Mouse (Mus musculus) spleen, postnatal 4 days (tissue): ENCODE measurements around the gene Hk2.

Experiments
- DNase-seq, 2 experiments: peaks; one replicate each; pipeline ENCODE4 v3.0.0; 2022; ENCODE audit warnings: low spot score in 2 of 2

The Hk2 gene

GRCm38 (mm10) chr6:82740868-82741517 is 33.3 kb downstream of the Hk2 start:
- DNase-seq, result no peak

GRCm38 (mm10) chr6:82740269-82740668 is 34.0 kb downstream of the Hk2 start:
- DNase-seq, result peak in 1 of 2 experiments; percentile 37

DNA sequence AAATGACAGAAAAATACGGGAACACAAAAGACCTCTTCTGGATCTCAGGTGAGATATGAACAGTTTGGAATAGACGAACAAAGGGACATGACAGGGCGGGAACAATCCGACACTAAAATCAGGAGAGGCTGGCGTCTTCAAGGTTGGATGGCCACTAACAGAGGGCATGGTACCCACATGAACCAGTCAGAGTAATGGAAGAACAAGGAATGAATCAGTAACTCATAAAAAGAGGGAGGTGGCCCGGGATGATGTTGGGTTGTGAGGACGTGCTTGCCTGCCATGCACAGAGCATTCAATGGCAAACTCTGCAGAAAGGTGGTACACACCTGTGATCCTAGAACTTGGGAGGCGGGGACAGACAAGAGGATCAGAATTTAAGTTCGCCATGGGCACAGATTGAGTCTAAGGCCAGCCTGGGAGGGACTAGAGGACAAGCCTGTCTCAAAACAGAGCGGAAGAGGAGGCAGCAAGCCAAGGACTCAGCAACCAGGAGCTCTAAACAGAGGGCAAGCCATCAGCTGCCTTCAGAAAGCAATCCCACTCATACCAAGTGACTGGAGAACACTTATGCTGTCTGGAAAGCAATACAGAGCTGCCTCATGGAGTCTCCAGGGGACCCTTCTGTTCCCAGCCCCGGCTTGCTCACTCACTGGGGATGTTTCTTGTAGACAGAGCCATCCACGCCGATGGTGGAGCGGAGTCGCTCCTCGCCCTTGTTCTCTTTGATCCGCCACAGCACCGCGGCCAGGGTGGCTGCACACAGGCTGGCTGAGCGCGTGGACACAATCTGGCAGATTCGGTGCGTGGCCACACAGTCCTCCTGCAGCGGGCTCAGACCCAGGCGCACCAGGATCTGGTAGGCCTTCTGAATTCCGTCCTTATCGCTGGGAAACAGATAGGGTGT is 36.4 kb downstream of the Hk2 start:
- DNase-seq, result no peak

DNA sequence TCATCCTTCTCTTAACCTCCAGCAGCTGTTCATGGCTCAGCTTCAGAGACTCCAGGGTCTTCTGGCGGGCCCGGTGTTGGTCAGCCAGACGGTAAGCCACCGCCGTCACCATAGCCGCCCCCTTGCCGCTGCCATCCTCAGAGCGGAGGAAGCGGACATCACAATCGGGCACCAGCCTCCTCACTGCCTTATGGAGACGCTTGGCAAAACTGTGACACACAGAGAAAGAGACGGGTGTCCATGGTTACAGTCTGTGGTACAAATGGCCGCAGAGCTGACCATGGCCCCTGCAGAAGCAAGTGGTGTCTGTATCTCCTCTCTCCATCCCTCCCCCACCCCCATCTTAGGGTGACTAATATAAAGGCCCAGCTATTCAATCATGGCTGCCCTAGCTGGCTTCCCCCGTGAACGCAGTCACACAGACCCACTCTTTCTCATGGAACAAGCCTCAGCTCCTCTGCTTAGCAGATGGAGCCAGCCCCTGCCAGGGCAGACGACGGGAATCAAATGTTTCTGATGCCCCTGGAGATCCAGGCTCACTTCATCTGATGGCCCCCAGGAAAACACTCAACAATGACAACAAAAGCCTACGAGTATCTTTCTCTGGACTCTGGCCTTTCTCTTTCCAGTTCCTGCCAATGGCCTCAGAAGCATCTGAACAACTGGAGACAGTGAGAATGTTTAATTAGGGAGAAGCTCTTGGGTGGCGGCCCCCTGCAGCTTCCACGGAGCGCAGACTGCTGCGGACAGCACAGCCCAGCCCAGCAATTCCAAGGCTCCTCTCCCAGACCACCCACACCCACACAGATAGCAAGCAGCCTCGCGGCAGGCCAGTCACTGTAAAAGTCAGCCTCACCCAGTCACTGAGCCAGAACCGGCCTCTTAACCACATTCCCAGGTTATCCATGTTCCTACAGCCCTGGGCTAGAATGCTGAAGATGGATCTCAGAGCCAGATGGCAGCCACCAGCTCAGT is 37.3 kb downstream of the Hk2 start:
- DNase-seq, result no peak

GRCm38 (mm10) chr6:82735347-82735746 is 38.9 kb downstream of the Hk2 start:
- DNase-seq, result no peak

DNA sequence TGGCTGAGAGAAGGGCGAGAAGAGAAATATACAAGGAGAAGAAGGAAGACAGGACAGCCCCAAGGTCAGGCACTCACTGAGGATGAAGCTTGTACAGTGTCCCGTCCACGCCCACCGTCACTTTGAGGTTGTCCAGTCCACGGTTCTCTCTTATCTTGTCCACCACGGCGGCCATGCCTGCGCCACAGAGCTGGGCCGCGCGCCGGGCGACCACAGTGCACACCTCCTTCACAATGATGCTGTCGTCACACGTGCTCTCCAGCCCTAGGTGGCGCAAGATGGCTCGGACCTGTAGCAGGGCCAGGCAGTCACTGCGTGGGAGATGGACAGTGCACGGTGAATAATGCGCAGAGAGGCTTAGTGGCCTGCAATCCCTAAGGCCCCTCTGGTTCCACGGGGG is 45.6 kb downstream of the Hk2 start:
- no peak for DNase-seq

- no peak for DNase-seq
These were observed 47.0 kb downstream of the Hk2 start for GRCm38 (mm10) chr6:82727206-82727605.

DNA sequence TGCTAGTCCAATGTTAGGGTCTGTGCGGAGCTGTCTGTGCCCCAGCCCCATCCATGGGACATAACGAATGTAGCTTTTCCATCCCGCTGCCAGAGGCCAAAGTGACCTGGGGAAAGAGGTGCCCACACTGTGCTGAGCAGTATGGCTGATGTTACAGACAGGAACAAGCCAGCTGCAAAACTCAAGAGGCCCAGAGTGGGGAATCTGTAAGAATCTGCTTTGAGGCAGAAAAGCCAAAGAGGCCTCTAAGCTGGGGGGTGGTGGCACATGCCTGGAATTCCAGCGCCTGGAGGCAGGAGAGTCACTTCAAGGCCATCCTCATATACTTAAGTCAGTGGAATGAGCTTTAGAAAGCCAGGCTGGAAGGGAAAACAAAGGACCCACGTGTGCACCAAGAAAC is 50.9 kb downstream of the Hk2 start:
- DNase-seq, result no peak

GRCm38 (mm10) chr6:82716126-82716525 is 58.1 kb downstream of the Hk2 start:
- no peak for DNase-seq

DNA sequence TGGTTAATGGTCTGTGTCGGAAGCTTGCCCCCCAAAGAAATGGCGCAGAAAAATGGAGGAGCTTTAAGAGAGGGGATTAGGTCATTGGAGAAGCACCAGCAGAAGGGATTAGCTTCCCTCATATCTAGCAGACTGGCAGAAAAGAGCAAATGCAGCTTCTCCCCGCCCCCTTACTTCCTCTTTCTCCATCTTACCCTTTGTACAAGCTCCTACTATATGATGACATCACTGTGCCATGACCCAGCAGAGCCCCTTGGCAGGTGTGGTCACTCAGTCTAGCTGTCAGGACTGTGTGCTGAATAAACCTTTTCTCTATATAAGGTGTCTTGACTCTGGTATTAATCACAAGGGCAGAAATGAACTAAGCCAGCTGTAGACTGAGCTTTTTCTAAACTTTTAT is 58.6 kb downstream of the Hk2 start:
- no peak for DNase-seq

DNA sequence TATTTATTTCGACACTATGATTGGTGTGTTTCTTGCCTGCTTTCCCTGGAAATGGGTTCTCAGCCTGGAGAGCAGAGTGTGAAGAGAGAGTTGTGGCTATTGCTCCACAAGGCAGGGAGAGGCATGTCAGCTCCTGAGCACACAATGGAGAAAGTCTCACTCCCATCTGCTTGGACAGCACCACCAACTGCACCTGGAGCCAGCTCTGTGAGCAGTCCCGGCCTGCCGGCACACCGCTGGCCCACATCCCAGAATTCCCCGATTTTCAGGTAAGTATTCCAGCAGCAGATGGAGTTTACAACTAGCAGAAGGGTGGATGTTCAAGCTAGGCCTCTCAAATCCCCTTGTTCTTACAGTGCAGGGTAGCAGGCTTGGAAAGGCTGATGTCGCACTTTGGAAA is 59.0 kb downstream of the Hk2 start:
- DNase-seq, result no peak

DNA sequence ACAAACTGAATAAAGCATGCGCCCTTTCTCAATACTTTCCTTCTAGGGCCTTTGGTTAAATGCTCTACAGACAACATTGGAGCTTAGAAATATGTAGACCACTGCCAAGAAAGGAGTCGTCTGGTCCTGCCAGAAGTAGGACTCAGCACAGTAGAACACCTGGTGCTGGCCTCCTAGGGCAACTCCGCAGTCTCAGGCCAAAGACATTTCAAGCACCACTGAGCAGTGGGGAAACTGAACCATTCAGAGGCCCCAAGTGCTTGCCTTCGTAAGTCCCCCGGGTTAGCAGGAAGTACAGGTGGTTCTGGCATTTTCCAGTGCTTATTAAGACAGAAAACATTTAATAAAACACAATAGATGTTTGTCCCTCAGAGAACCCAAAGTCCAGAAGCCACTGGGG is 59.4 kb downstream of the Hk2 start:
- no peak for DNase-seq

GRCm38 (mm10) chr6:82714243-82714642 is 60.0 kb downstream of the Hk2 start:
- DNase-seq, result peak; percentile 69 to 87

DNA sequence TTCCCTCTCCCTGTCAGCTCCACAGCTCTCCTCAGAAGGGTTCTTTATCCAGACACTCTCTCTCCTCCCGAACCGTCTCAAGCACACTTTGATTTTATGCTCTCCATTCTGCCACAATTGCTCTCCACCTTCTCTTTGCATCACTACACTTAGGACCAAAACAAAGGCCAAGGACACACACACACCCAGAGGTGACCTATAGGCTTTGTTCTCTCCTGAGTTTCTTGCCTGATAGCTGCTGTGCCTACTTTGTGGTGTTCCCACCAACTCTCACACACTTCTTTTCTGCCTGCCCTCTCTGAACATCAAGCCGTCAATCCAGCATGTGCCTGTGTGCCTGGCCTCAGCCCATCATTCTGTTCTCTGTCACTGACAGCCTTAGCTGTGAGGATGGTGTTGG is 66.5 kb downstream of the Hk2 start:
- DNase-seq, result no peak

GRCm38 (mm10) chr6:82707241-82707640 is 67.0 kb downstream of the Hk2 start:
- no peak for DNase-seq

- no peak for DNase-seq
These were observed 69.0 kb downstream of the Hk2 start, which contains the start of gene Pole4 for GRCm38 (mm10) chr6:82705221-82705620. Gene Pole4 (minus strand): TSS chr6:82705365.

- no peak for DNase-seq
These were observed 70.5 kb downstream of the Hk2 start for GRCm38 (mm10) chr6:82703710-82704109.

GRCm38 (mm10) chr6:82702593-82703017 is 71.6 kb downstream of the Hk2 start:
- DNase-seq, result peak; percentile 83 to 96

- DNase-seq, result no peak
These were observed 73.0 kb downstream of the Hk2 start for GRCm38 (mm10) chr6:82701296-82701695.

DNA sequence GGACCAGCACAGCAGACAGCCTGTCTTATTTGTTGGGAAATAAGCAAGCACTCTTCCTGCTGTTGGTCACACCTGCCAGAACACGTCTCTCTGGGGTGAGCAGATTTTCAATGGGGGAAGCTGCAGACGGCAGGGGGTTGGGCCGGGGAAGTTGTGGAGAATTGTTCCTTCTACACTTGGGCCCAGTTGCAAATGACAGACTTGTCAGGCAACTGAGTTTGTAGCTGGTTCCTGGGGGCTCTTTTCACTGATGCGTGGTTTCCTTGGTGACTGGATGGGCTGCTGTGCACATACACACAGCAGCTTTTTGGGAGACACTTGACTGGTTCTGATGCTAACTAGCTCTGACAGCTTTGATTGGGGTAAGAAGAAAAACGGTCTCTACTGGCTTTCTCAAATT is 74.4 kb downstream of the Hk2 start:
- no peak for DNase-seq

DNA sequence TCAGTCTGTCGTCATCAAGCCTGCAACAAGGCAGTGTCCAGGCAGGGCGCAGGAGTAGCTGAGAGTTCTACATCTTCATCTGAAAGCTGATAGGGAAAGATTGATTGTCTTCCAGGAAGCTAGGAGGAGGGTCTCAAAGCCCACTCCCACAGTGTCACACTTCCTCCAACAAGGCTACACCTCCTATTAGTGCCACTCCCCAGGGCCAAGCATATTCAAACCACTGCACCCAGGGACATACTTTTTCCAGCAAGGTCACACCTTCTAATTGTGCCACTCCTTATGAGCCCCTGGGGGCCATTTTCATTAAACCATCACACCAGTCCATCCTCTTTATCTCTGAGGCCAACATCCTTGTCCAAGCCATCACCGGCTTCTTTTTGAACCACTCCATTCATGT is 77.5 kb downstream of the Hk2 start:
- no peak for DNase-seq

DNA sequence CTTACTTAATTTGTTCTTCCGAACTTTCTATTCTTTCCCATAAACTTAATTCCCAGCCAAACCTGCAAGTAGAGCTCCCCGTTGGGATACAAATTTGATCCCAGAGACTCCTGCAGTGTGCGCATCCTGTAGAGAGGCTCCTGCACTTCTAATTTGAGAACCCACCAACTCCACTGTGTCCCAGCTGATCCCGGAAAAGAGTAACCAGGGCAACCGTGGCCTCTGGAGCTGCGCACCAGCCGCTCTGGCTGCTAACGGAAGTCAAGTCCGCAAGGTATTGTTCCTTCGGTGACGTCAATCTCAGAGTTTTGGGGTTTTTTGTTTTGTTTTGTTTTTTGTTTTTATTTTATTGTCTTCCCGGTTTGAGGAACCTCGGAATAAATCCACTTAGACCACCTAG is 79.6 kb downstream of the Hk2 start:
- no peak for DNase-seq
